ENCODE assay signal across 16 mouse cellular contexts in the genomic region with DNA sequence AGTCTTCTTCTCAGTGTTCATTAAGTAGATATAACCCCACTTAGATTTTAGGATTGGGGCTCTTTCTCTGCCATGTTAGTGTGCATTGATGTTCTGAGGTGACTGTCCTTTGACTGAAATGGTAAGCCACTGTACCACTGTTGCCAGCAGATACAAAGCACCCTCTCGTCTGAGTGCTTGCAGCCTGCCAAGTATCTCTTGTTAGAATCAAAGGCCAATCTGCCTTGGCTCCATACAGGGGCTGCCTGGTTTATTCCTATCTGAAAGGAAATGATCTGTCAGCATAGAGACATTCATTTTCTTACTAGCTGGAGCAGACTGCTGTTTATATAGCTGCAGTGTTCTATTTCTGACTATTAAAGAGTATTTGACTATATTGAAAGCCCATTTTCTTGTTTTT.
"Had no signal": no experiment of that assay in that cellular context is flagged by ENCODE, and none has a peak within 500 bp of the region (broad histone marks: within the 10 kb centered on the region; RNA-seq: fewer than 3 reads in every experiment).

No protein-coding gene starts in this region.

- H3K27ac ChIP-seq: kidney, embryonic 15.5 days; left cerebral cortex, adult 2 months; liver, embryonic 14.5 days; macrophage; midbrain, embryonic 12.5 days had no signal

- H3K4me3 ChIP-seq: kidney, embryonic 15.5 days; left cerebral cortex, adult 2 months; midbrain, embryonic 12.5 days had no signal

- ATAC-seq: liver, postnatal 0 days; lung, postnatal 0 days; midbrain, embryonic 16.5 days had no signal

- H3K4me2 ChIP-seq: kidney, embryonic 15.5 days; lung, embryonic 14.5 days; midbrain, embryonic 12.5 days had no signal

- H3K9ac ChIP-seq: kidney, embryonic 15.5 days; liver, embryonic 14.5 days; liver, postnatal 0 days; lung, embryonic 14.5 days; midbrain, embryonic 12.5 days had no signal

- H3K27me3 ChIP-seq: kidney, embryonic 15.5 days; midbrain, embryonic 12.5 days had no signal

- H3K4me1 ChIP-seq: kidney, embryonic 15.5 days; midbrain, embryonic 12.5 days had no signal

- DNase-seq: kidney, adult 11 months; kidney, adult 8-10 months; kidney, postnatal 10 days; kidney, postnatal 4 days; layer of hippocampus, postnatal 36 days; liver, postnatal 0 days; lung, embryonic 14.5 days; thymus, adult 18-20 months; thymus, postnatal 36 days had no signal

- H3K9me3 ChIP-seq: kidney, embryonic 15.5 days; midbrain, embryonic 12.5 days had no signal
